Mouse (Mus musculus) C2C12 (cell line): ENCODE results near the gene Dhx32. TPM values are rescaled to one million over a fixed set of nuclear protein-coding genes. Genes with fewer than 3 reads are reported as not detected.

Experiments
- H3K27me3 ChIP-seq: one replicate; pipeline ENCODE4 v1.6.1; 2011; ENCODE audit not compliant: control insufficient read depth, insufficient read depth, insufficient read length
- H3K36me3 ChIP-seq: one replicate; pipeline ENCODE4 v1.6.1; 2011; ENCODE audit not compliant: control insufficient read depth, insufficient read depth
- H3K4me3 ChIP-seq: one replicate; pipeline ENCODE4 v1.5.1; 2011; ENCODE audit warnings: mild to moderate bottlenecking, control low read depth; ENCODE audit not compliant: poor library complexity, insufficient read depth, severe bottlenecking
- H3K79me2 ChIP-seq: one replicate; pipeline ENCODE4 v1.6.1; 2011; ENCODE audit not compliant: control insufficient read depth, insufficient read depth
- H3K79me3 ChIP-seq: one replicate; pipeline ENCODE4 v1.6.1; 2011; ENCODE audit warnings: low read depth, control low read depth
- H3ac ChIP-seq: one replicate; pipeline ENCODE3; 2011; ENCODE audit warnings: low read depth; ENCODE audit not compliant: control insufficient read depth, insufficient read length
- CEBPB ChIP-seq: IDR thresholded peaks from one replicate; pipeline ENCODE4 v1.6.1; 2011; ENCODE audit warnings: low read depth, mild to moderate bottlenecking, control low read depth, moderate library complexity
- CTCF ChIP-seq: IDR thresholded peaks from one replicate; pipeline ENCODE4 v1.5.1; 2011; ENCODE audit not compliant: control insufficient read depth, insufficient read depth, insufficient read length
- FOSL1 ChIP-seq: IDR thresholded peaks from one replicate; pipeline ENCODE4 v1.8.0; 2011; ENCODE audit warnings: mild to moderate bottlenecking, low read length; ENCODE audit not compliant: poor library complexity, insufficient read depth, severe bottlenecking
- MAX ChIP-seq: IDR thresholded peaks from one replicate; pipeline ENCODE4 v1.6.1; 2011; ENCODE audit warnings: mild to moderate bottlenecking, control low read depth
- MYOD1 ChIP-seq: IDR thresholded peaks from one replicate; pipeline ENCODE4 v1.6.1; 2011; ENCODE audit warnings: low read depth; ENCODE audit not compliant: control insufficient read depth, insufficient read length
- MYOG ChIP-seq: IDR thresholded peaks from one replicate; pipeline ENCODE4 v1.6.1; 2011; ENCODE audit not compliant: control insufficient read depth, insufficient read length; ENCODE audit errors: extremely low read depth
- USF1 ChIP-seq: IDR thresholded peaks from one replicate; pipeline ENCODE4 v1.6.1; 2011; ENCODE audit warnings: low read depth, mild to moderate bottlenecking, control low read depth, moderate library complexity
- polyA plus RNA-seq: library from polyadenylated mRNA; unstranded; fragments of >200 nt; fragmentation: generic; extraction: Trizol; gene quantifications from one replicate; pipeline ENCODE4 v1.2.1, GENCODE M21; 2012; ENCODE audit warnings: missing spikeins

The Dhx32 gene
- polyA plus RNA-seq, 1 experiment, result 27.0 TPM

DNA sequence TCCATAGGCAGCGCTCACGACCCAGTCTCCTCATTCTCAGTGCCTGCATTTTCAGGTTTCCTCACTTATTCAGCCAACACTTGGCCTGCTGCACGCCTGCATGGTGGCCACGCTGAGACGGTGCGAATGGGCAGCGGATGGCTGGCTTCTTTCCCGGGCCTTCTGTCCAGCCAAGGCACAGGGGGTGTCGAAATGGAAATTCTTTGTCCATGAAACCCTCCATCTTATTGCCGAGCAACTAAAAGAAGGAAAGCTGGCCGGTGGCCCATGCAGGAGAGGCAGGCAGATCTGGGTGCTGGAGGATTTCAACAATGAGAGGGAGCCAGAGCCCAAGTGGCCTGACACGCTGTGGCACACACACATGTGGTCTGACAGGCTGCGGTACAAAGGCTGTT, 16.7 kb downstream of the Dhx32 start:
- no peak overlapping the region for H3ac ChIP-seq
- peaks cover 7% of the 10 kb centered on the region for H3K79me2 ChIP-seq
- no peaks in the 10 kb centered on the region for H3K27me3 ChIP-seq
- TF ChIP-seq FOSL1 (no peak), MYOD1 (no peak)
- no peaks in the 10 kb centered on the region for H3K79me3 ChIP-seq
- peaks cover 6% of the 10 kb centered on the region for H3K36me3 ChIP-seq
- H3K4me3 ChIP-seq, result no peak overlapping the region

DNA sequence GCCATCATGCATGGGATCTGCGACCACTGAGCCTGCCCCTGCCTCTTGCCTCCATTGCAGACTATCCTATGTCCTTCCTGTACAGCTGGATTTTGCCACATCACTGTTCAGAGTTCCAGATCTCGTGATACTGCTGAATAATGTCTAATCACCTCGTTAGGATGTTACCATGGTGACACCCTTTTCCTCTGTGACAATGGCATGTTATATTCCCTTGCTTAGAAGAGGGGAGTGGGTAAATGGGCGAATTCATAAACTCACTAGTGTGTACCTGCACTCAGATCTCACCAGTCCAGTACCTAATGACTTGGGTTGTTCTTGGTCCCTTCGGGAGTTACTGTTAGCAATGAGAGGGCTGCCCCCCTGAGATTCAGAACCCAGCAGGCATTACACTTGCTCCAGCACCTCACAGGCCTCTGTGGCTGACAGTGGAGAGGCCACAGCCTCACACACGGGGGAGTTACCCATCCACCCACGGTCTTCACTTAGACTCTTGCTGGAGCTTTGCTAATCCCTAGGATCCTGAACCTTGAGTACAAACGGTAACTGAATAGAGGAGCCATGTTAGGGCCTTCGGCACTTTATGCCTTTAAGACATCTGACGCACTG, 17.2 kb downstream of the Dhx32 start:
- Histone ChIP-seq H3K4me3 (no peak overlapping the region), H3K27me3 (no peaks in the 10 kb centered on the region), H3K36me3 (peaks cover 6% of the 10 kb centered on the region), H3K79me3 (no peaks in the 10 kb centered on the region), H3ac (no peak overlapping the region), H3K79me2 (peaks cover 4% of the 10 kb centered on the region)
- no peak for TF ChIP-seq CEBPB
- TF ChIP-seq MYOD1, result no peak

DNA sequence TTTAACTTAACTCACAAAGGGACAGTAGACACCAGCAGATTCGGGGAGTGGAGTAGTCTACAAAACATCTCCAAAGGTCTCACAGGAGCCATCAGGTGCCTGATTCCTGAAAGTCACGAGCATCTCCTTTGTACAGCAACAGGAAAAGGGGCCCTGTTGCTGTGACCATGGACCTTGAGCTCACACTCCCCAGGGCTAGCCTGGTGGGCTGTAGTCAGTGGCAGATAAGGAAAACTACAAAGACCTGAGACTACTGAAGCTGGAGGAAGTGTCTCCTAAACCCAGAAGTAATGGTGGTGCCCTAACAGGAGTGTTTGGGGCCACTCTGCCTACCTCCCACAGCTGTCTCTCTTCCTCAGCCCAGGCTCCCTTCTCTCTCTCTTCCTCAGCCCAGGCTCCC, 18.1 kb downstream of the Dhx32 start:
- no peaks in the 10 kb centered on the region for H3K79me3 ChIP-seq
- no peak overlapping the region for H3K4me3 ChIP-seq
- H3K79me2 ChIP-seq, result peaks cover 4% of the 10 kb centered on the region
- H3K27me3 ChIP-seq, result no peaks in the 10 kb centered on the region
- H3K36me3 ChIP-seq, result peaks cover 6% of the 10 kb centered on the region
- no peak for TF ChIP-seq USF1
- TF ChIP-seq MAX, result no peak
- TF ChIP-seq CTCF, result no peak
- TF ChIP-seq MYOG, result no peak
- TF ChIP-seq MYOD1, result no peak
- no peak overlapping the region for H3ac ChIP-seq

DNA sequence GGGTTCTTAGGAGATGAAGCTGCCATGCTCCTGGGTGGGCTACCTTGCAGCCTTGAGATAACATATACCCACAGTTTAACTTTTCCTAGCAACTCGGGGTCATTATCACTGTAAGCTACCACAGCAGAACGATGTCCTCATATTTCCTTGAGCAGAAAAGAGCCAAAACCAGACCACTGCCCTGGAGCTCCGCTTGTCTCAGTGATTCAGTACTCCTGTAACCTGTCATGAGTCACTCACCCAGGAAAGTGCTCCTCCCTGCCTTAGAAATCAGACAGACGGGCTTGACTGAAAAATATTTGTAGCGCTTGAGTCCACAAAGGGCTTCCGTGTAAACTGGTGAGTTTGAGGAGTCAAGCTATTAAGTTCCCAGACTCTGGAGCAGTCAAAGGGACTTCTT, 19.8 kb downstream of the Dhx32 start:
- Histone ChIP-seq H3K79me3 (no peaks in the 10 kb centered on the region), H3K4me3 (no peak overlapping the region), H3K79me2 (peaks cover 4% of the 10 kb centered on the region), H3K36me3 (no peaks in the 10 kb centered on the region), H3K27me3 (no peaks in the 10 kb centered on the region), H3ac (no peak overlapping the region)
- no peak for TF ChIP-seq CTCF

DNA sequence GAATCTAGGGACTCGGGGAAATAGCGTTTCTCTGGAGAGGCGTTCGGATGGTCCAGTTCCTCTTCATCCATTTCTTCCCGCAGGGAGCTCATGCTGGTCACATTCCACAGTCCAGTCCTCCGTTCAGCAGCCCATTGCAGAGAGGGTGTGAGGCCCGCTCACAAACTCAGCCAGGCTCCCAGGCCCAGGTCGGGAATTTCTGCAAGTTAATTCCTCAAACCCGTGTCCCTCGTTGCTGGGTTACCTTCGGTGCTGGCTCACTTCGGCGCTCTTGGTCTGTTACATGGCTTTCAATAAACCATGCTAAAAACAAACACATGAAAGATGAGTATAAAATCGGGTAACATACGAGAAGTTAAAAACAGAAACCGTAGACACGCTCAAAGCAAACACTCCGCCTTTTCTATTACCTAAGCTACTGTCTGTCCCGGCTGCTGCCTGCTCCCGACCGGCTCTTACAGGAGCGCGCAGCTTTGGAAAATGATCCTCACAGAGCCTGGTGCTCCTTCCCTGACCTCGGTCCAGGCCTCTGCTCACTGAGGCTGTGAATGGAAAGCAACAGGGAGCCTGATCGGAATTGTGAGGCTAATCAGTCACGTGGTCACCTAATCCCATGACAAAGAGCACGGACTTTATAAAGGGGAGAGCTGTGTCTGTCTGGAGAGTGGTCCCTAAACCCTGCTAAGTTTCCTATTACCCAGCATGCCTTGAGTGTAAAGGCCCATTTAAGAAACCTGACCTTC, 22.7 kb downstream of the Dhx32 start:
- no peak for TF ChIP-seq CTCF
- TF ChIP-seq USF1, result no peak
- TF ChIP-seq MYOD1, result no peak
- TF ChIP-seq CEBPB, result no peak
- TF ChIP-seq MAX, result no peak
- no peak for TF ChIP-seq FOSL1
- no peak for TF ChIP-seq MYOG
- H3K79me3 ChIP-seq, result no peaks in the 10 kb centered on the region
- no peaks in the 10 kb centered on the region for H3K27me3 ChIP-seq
- no peak overlapping the region for H3ac ChIP-seq
- H3K79me2 ChIP-seq, result no peaks in the 10 kb centered on the region
- H3K4me3 ChIP-seq, result no peak overlapping the region
- H3K36me3 ChIP-seq, result no peaks in the 10 kb centered on the region

DNA sequence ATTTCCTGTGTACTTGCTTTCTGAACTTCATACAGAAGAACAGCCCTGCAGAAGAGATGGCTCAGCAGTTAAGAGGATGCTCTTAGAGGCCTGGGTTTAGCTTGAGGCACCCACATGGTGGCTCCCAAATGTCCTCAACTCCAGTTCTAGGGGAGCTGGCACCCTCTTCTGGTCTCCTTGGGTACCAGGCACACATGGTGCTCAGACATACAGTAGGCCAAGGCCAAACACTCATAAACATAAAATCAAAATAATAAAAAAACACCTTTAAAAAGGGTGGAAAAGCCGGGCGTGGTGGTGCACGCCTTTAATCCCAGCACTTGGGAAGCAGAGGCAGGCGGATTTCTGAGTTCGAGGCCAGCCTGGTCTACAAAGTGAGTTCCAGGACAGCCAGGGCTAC, 23.8 kb downstream of the Dhx32 start:
- Histone ChIP-seq H3K79me3 (no peaks in the 10 kb centered on the region), H3ac (no peak overlapping the region), H3K27me3 (no peaks in the 10 kb centered on the region), H3K79me2 (no peaks in the 10 kb centered on the region), H3K36me3 (no peaks in the 10 kb centered on the region), H3K4me3 (no peak overlapping the region)
- TF ChIP-seq MYOD1 (no peak), CEBPB (no peak), CTCF (no peak), MYOG (no peak), USF1 (no peak), MAX (no peak), FOSL1 (no peak)
